Mouse (Mus musculus): Measurements from ENCODE around the gene Rab22a.

- no peak for TF ChIP-seq EP300 (IDR thresholded peaks at IDR 0.05; ENCODE audit: low read depth)
- no peak for TF ChIP-seq CTCF (IDR thresholded peaks at IDR 0.05; ENCODE audit: low read depth)
Observed at GRCm38 (mm10) chr2:173664736-173665135, 5.2 kb downstream of the Rab22a start.

Measured in liver, postnatal 0 days (tissue).